Mouse (Mus musculus) cerebellum, adult 18-20 months (tissue): ENCODE data around the gene Slco1a1.
"Not testable (repeated sequence)": the region's sequence is repeated elsewhere in the genome, so short reads cannot be mapped to it uniquely, and the experiment has no call there.

ENCODE experiments used
- DNase-seq, 2 experiments: peaks; one replicate each; pipeline ENCODE4 v3.0.0; 2021

Gene Slco1a1

DNA sequence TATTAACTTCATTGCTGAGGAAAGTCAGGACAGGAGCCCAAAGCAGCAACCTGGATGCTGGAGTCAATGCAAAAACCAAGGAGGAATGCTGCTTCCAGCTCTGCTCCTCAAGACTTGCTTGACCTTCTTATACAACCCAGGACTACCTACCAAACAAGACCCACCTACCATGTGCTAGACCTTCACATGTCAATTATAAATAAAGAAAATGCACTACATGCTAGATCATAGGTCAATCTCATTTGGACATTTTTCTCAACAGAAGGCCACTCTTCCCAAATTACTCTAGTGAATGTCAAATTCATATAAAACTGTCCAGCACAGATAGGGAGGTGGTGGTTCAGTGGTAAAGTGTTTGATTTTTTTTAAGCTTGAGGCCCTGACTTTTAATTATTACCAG lies at the start of gene Slco1a1:
Slco1a1 (minus strand) TSS at position 101 of the 400 bp plus-strand sequence.
- DNase-seq: no peak

DNA sequence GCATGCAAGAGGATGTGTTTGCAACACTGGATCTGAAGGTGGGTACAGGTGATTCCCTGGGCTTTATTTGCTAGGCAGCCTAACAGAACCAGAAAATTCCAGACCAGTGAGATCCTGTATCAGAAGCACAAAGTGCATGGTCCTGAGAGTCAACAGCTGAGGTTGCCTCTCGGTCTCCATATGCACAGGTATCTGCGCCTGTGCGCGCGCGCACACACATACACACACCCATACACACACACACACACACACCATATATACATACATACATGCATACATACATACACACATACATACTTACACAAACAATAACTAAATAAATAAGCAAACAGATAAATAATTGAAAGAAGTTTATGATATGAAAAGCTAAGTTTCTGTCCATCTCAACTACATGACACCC lies 40.0 kb upstream of the Slco1a1 start:
- DNase-seq: no peak

DNA sequence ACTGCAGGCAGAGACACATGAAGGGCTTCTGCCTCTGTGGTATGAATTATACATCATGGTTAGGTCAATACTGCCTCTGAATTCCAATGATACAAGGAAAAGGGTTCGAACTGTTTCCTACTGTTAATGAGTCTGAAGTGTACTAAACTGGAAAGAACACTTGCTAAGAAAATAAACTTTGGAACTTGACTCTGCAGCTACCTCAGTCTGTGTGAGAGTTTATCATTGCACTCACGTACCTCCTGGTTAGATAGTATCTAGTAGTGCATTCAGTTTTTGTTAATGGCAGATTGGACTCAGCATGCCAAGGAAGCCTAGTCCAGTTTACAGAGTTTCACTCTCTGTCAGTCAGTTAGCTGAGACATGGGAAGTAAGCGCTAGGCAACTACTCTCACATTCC lies 37.9 kb upstream of the Slco1a1 start:
- no peak for DNase-seq

DNA sequence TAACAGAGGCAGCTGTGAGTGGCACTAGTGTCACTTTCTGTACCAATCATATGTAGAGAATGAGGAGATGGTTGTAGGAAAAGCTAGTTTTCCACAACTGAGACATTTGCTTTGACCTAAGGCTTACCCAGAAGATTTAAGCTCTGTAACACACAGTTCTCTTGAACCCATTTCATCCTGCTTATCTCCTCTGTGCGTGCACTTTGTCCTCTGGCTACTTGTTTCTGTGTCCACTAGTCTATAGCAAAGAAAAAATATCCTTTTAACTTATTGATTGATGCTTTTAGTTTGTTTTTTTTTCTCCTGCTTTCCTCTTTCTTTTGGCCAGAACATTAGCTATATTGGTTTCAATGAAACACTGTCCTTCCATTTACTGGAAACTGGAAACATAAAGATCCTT lies 15.7 kb upstream of the Slco1a1 start:
- no peak for DNase-seq

DNA sequence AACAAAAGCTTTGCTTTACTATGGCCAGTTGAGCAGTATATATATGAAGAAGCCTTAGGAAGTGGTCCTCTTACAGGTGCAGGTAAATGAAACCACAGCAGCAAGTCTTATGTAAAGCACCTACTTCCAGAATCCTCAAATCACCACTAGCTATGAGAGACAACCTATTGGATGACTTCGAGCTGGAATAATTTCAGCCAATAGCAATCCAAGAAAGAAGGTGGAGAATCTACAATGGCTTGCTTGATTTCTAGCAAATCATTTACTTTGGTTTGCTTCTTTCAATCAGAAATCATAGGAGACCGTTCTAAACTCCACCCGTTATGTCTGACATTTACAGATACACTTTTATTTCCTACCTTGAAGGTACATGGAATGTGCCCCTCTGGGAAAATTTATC lies 15.1 kb upstream of the Slco1a1 start:
- no peak for DNase-seq

DNA sequence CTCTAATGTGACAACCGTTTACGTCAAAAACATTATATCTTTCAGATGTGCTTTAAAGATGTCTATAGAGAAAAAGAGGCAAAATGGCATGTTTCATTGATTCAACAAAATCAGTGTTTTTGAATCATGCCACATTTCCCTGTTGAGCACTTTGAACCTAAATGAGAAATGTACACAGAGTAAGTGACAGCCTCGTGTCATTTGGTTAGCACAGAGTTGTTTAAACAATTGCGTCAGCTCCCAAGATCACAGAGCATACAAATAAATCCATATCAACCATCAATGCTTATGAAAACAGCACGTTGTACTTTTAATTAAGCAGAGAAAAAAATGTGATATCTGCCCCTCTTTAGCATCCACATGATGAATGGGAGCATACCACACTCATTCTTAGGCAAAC lies 13.7 kb upstream of the Slco1a1 start:
- DNase-seq: no peak

DNA sequence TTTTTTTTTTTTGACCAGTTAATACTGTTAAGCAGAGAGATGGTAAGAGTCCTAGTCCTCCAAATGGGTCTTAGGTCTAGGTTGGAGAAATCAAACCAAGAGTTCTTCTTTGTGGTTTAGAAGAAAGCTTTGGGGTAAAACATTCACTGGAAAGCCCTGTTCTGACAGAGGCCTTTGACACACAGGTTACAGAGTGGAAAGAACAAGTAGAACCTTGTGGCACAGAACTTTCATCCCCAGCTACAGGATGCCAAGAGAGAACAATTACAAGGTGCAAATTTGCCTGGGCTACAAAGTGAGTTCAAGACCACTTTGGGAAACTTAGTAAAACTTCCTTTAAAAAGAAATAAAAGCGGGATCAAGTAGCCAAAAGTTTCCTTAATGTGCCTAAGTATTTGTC lies 6.3 kb downstream of the Slco1a1 start:
- no peak for DNase-seq

DNA sequence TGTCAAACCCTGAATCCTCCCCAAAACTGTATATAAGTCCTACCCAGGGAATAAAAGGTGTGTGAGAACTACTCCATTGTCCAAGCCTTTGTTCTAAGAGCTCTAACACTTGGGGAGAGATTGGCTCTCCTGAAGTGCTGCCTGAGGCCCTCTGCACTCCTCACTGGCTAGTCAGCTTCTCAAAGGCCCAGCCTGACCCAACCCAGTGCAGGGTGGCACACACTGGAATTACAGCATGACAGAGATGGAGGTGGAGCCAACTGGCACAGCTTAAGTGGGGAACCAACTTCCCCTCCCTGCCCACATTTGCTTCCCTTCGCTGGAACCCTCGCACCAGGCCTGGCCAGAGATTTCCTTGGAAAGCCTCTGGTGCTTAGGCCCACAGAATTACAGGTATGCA lies 48.6 kb downstream of the Slco1a1 start:
- no peak for DNase-seq

DNA sequence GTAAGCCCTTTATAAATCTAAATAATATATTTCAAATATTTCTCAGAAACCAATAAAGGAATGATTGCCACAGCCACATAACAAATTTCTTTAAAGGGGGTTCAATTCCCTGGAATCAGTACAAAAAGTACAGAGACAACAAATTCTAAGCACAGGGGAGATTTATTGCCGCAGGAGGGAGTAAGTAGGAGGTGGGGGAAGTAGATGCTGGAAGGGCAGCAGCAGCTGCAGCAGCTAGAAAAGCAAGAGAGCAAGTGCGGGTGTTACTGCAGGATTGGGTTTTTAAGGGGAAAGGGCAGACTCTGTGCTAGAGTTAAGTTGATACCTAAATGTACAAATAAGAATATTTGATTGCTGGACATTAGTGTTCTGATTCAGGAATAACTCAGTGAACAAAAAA lies 57.0 kb downstream of the Slco1a1 start:
- DNase-seq: no peak

DNA sequence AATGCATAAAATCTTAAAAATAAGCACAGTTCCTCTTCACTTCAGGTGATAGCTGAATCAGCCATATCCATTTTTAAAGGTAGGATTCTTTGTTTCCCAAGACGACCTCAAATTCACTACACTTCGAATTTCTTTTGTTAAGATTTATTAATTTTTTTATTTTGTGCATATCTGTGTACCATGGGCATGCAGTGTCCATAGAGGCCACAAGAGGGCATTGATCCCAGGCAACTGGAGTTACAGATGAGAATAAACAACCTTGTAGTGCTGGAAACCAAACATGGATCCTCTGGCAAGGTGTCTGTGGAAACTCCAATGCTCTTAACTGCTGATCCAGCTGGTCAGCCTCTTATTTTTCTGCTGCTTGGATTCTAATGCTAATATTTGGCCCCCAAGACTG lies 58.5 kb downstream of the Slco1a1 start:
- no peak for DNase-seq

DNA sequence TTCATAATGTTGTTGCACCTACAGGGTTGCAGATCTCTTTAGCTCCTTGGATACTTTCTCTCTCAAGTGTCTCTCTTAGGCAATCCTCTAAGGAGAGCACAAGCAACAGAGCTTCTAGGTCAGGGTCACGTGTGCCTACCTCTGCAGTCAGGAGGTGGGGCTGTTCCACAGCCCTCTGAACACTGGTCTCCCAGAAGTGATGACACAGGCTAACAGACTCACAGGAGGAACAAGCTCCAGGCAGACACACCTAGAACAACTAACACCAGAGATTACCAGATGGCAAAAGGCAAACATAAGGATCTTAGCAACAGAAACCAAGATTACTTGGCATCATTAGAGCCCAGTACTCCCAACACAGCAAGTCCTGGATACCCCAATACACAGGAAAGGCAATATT lies 64.2 kb downstream of the Slco1a1 start:
- DNase-seq: no peak

DNA sequence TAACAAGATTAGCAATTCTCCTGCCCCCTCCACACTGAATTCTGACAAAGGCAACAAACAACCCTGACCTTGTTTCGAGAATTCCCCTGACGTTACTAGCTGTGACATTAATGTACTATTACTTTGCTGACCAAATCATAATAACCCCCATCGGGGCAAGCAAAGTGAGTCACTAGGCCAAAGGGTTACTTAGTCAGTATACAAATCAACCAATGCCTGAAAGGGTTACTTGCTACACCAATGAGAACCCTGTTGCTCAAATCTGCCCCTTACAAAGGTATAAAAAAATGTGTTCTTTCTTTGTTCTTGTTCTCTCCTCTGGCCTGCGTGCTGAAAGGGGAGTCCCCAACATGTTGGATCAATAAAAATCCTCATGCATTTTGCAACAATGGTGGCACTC lies 71.0 kb downstream of the Slco1a1 start:
- not testable (repeated sequence) for DNase-seq

DNA sequence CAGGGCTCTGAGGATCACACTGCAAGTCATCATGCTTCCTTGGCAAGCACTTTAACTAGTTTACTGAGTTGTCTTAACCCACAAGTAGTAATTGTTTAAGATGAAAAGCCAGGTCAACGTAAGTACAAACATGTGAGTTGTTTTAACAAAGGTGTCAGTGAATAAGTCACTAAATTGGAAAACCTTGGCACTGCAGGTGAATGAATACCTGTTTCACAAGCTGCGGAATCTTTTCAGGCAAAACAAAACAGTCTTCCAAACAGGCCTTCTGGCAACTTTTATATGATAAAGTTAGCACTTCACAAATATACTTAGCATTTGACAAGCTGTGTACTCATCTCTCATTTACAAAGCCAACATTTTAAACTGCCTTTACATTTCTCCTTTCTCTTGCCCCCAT lies 75.1 kb downstream of the Slco1a1 start:
- no peak for DNase-seq

DNA sequence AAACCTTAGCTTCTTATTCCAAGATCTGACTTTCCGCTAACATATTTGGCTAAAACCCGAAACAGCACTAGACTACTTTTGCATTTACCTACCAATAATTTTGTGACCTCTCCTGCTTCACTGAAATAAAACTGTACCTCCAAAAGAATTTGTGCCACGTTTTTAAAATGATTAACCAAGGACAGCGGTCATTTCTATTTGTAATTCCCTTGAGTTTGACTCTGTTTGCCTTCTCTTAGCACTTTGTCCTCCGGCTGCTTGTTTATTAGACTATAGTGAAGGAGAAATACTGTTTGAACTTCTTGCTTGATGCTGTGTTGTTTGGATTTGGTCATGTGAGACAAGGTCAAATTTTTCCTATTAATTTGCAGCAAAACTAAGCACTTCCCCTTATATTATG lies 78.0 kb downstream of the Slco1a1 start:
- DNase-seq: no peak

DNA sequence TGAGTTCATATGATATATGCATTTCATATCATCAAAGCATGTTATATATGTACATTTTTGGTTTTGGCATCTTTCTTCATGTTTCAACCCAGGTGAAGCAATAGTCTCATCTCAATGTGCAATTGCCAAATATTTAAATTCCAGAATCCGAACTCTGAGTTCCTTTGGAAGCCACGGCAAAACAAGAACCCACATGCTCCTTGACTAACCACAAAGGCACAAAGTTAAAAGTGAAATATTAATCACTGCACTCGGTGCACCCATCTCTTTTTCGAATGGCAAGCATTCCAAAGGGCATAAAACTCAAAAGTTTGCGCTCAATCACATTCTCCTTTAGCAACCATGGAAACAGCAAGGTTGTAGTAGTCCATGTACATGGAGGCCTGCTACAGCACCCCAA lies 80.7 kb downstream of the Slco1a1 start:
- DNase-seq: no peak

DNA sequence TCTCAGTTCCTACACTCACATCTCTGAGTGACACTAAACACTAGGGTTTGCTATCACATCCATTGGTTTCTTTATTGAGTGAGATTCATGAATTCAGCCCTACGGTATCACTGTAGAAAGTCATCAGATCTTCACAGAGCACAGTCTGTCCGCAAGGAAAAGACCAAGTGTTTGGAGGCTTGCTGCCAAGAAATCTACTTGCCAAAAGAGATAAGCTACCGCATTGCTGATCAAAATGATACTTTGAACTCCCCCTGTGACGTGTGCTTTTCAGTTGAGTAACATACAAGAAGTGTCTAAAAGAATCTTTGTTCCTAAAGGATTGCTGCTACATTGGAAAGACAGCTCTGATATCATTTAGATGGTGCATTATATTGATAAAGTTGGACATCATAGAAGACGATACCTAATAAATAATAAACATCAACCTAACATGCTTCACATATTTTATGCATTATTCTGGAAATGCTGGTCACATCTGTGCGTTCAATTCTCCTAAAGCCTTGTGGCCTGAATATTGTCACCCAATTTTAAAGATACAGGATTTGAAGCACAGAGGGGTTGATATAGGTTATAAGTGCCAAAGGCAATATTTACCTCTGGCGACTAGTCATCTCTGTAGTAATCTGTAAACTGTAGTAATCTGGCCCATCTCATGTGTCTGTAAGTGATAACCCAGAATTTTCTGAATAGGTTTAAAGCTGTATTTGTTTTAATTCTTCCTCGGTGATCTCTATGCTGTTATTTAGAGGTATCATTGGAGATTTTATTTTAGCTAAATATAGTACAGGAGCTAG lies 88.8 kb downstream of the Slco1a1 start:
- no peak for DNase-seq
